Mouse (Mus musculus) spleen, postnatal 10 days (tissue): ENCODE measurements around the gene Dhrs2.

Experiments
- DNase-seq, 2 experiments: peaks; one replicate each; pipeline ENCODE4 v3.0.0; 2021 to 2022; ENCODE audit warnings: low spot score in 2 of 2

The Dhrs2 gene

DNA sequence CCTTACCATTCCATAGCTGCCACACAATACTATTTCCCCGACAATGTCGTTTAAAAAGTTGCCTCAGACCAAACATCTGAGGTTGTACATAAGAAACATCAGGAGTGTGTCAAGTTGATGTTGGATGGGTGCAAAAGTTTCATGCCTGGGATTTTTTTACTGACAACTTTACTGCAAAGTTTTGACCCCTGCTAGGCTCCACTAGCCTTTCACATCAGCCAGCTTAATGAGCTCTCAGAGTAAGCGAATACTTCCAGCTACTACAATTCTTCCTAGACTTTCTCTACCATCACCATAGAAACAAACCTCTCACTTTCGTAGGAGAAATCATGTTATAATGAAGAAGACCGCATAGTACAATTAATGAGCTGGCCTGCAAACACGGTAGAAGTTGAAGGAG is 26.5 kb downstream of the Dhrs2 start:
- DNase-seq: no peak

DNA sequence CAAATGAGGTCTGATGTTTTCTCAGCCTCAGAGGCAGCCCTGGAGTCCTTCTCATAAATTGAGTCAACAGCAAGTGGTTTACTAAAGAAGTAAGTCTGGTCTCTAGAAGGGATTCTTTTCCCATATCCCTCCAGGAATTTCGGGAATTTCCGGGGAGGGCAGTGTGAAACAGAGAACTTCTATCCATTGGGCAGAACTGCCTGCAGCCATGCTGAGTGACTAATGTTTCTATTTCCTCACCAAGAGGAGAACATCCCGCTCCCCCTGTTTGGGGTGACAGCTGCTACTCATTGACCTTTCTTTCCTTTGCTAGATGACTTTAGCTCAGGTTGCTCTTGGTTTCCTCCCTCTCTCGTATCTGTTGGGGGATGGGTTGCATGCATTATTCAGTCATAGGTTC is 31.8 kb downstream of the Dhrs2 start:
- no peak for DNase-seq

DNA sequence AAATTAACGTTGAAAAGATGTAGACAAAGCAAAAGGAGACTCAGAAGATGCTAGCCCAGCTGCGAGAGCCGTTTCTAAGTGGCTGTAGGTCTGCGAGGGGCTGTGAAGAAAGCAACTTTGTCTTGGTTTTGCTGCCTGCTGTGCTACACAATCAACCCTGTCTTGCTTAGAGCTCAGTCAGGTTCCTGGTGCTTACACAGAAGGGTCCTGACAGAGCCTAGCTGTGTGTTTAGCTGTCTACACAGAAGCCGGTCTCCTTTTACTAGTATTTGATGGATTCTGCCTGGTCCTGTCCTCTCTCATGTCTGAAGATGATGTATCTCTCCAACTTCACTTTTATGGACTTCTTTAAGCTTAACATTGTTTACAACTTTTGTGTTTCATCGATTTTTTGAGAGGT is 33.6 kb downstream of the Dhrs2 start:
- DNase-seq: no peak

DNA sequence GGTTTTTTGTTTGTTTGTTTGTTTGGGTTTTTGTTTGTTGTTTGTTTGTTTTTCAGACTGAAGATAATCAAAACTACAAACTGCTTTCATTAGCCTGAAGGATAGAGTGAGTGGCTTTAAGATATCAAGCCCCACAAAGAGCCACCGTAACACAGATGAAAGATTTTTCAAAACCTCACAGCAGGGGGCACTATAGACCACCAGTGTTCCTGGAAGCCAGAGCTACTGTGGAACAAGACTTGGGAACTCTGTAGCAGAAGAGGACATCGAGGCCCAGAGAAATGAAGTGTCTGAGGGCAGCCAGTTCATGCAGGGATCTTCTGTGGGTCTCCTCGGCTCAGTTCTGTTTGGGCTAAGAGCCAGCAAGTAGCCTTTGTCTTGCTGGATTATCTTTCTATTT is 49.4 kb downstream of the Dhrs2 start:
- DNase-seq: peak in 1 of 2 experiments; percentile 23

DNA sequence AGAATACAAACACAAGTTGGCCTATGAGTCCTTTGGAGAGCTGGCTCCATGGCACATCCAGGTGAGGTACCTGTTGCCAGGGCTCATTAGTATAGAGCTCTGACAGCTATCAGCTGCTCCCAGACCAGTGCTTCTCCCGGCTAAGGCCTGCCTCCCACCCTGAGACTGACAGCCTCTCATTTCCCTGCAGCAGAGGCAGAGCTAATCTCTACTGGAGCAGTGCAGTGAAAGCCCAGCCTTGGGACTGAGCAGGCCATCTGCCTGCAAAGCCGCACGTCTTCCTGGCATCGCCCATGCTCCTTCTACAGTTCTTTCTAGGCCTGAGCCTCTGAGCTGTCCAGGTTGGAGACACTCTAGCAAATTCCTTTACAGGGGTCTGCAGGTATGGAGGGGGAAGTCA is 51.2 kb downstream of the Dhrs2 start:
- DNase-seq: no peak

GRCm38 (mm10) chr14:55274810-55275209 is 53.0 kb downstream of the Dhrs2 start:
- no peak for DNase-seq

- DNase-seq: no peak
These were observed 57.7 kb downstream of the Dhrs2 start for GRCm38 (mm10) chr14:55279322-55280069.
